Mouse (Mus musculus) cerebellum, adult 2 months (tissue): ENCODE measurements around the gene Efna2. TPM values are rescaled to one million over a fixed set of nuclear protein-coding genes. Genes with fewer than 3 reads are reported as not detected.

Experiments used
- DNase-seq, 2 experiments: peaks; one replicate each; pipeline ENCODE4 v3.0.0; 2021
- H3K27ac ChIP-seq: fragments of 200-500 bp; 2 replicates; pipeline ENCODE4 v1.5.1; 2012; ENCODE audit warnings: low read length, control low read depth, inconsistent platforms; ENCODE audit not compliant: insufficient read depth
- H3K27me3 ChIP-seq: fragments of 200-500 bp; 2 replicates; pipeline ENCODE4 v1.6.1; 2012; ENCODE audit warnings: inconsistent platforms, mild to moderate bottlenecking, low read length, moderate library complexity; ENCODE audit not compliant: control insufficient read depth, insufficient read depth
- H3K4me1 ChIP-seq: fragments of 200-500 bp; 2 replicates; pipeline ENCODE4 v1.6.1; 2011; ENCODE audit warnings: low read length; ENCODE audit not compliant: control insufficient read depth, insufficient read depth
- H3K4me3 ChIP-seq: fragments of 200-500 bp; replicated peaks from 2 replicates; pipeline ENCODE3; 2011; ENCODE audit warnings: mild to moderate bottlenecking, low read depth, low read length, control low read depth; ENCODE audit not compliant: insufficient read depth
- CTCF ChIP-seq: fragments of 200-500 bp; IDR thresholded peaks from 2 replicates; pipeline ENCODE4 v1.5.1; 2011; ENCODE audit warnings: low read depth, mild to moderate bottlenecking, control low read depth, low read length, moderate library complexity, borderline replicate concordance; ENCODE audit not compliant: insufficient read depth
- POLR2A ChIP-seq: fragments of 200-500 bp; IDR thresholded peaks from 2 replicates; pipeline ENCODE4 v1.6.1; 2011; ENCODE audit warnings: low read length, control low read depth, borderline replicate concordance; ENCODE audit not compliant: insufficient read depth
- WGBS: fragments of 180-500 bp; shearing (Covaris S2); methylation state at CpG from one replicate; pipeline ENCODE4 v1.1.7; 2018; 5-methylcytosine and 5-hydroxymethylcytosine counted together
- polyA plus RNA-seq: library from polyadenylated mRNA; depleted of rRNA; stranded (reverse); fragments of >200 nt; gene quantifications from 2 replicates; pipeline ENCODE4 v1.2.3, GENCODE M21; 2012

Efna2 gene
- polyA plus RNA-seq, 1 experiment: 10.2 TPM

DNA sequence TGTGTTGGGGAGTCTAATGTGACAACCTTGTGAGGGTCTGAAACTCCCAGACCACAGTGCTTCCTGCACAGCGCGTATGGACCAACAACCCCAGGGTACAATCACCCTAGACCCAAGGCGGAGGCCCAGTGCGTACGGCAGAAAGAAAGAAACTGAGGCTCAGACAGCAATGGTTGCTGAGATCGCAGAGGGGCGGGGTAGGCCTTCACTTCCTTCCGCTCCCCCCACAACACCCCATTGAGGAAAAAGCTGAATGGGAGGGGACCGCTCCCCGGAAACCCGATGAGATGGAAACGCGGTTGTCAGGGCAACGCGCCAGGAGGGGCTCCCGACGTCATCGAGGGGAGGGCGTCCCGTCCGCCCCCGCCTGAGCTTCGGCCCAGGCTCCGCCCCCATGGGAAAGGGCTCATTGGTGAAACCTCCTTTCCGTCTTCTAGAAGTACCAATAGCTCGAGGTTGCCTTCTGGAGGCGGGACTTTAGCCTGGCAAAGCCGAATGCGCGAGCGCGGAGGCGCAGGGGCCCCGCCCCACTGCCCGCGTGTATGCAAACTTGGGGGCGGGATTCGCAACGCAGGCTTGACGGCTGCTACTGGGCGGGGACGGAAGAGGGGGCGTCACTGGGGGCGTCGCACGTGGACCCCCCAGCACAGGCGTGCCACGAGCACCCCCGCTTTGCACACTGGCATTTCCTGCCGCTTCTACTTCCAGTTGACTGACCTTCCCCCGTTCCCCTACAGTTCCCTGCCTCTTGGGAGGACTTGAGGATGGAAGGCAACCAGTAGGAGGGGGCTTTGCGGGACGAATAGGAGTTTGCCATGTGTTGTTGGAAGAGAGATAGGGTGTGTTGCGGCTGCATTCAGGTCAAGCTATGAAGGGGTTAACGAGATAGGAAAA, 19.5 kb upstream of the Efna2 start:
- WGBS: under 1% methylated on average over 55 of the region's 55 CpGs
- H3K4me1 ChIP-seq: peaks cover 22% of the 10 kb centered on the region

DNA sequence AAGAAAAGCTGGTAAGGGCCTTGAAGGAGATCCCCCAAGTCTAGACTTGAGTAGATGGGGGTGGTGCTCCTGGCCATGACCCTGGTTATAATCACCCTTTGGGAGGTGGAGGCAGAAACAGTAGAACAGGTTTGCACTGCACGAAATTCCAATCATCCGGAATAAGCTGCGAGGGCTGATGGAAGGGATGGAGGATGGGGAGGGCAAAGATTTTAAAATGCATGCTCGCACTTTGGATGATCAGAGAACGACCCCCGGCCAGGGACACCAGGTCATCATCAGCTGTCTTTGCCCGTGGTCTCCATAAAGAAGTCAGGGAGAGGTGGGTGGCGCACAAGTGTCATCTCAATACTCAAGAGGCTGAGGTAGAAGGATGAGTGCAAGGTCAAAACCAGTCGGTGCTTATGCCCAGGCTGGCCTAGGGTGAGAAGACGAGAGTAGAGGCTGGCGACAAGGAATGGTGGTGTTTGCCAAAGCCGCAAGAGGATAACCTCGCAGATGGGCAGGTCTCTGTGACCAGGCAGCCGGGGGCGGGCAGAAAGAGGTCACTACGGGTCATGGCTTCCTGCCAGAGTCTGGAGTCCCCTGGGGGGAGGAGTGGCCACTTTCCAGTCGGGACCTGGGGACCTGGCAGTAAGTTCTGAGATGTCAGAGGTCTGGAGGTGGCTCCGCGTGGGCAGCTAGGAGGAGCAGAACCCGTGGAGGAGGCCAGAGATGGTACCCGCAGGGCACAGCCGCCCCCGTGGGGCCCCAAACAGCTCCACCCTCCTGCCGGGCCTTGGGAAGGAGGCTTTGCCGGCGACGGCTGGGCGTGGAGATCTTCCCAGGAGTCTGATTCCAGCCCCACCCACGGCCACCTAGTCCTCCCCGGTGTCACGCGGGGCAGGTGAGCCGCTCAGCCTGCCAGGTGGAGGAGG, 18.6 kb upstream of the Efna2 start:
- 2% methylated on average over 33 of the region's 33 CpGs for WGBS
- H3K4me1 ChIP-seq: peaks cover 24% of the 10 kb centered on the region
- no peak for TF ChIP-seq CTCF
- TF ChIP-seq POLR2A: no peak
- H3K27me3 ChIP-seq: no peaks in the 10 kb centered on the region
- DNase-seq: peak; percentile 73 to 79
- H3K4me3 ChIP-seq: peak overlapping the region; percentile 60
- peak overlapping the region; percentile 41 for H3K27ac ChIP-seq

More for the DNA sequence above, 19.5 kb upstream of the Efna2 start:
- Histone ChIP-seq H3K4me3 (peak overlapping the region; percentile 60), H3K27ac (peak overlapping the region; percentile 41), H3K27me3 (no peaks in the 10 kb centered on the region)
- peak; percentile 99 for DNase-seq
- TF ChIP-seq POLR2A (no peak), CTCF (no peak)

DNA sequence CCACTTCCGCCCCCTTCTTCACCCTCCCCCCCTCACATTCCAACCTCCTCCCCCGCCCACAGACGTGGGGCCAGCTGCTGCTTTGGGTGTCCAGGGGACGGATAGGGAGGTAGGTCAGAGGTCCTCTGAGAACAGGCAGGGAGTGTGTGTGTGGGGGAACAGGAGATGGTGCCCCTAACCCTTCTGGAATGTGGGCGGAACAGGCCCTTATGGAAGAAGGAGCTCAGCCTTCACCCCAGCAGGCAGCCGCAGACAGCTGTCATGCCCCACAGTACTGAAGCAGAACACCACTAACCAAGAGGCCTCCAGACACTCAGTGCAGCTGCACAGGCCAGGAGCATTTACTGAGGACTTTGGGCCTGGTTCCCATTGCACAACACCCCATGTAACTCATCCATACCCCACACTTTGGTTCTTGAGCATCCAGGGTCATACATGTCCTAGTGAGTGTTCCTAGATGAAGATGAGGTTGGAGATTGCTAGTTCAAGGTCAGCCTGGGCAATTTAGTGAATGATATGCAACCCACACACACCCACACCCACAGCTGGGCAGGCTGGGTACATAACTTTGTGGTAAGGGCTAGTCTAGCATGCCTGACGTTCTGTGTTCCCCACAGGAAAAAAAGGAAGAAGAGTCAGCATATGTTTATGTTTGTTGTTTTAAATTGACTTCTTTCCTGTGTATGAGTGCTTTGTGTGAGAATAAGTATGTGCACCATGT, 17.6 kb upstream of the Efna2 start:
- no peak overlapping the region for H3K4me3 ChIP-seq
- no peaks in the 10 kb centered on the region for H3K27me3 ChIP-seq
- peaks cover 28% of the 10 kb centered on the region for H3K4me1 ChIP-seq
- no peak for TF ChIP-seq CTCF
- TF ChIP-seq POLR2A: no peak
- 36% methylated on average over 7 of the region's 7 CpGs for WGBS
- peak; percentile 29 to 33 for DNase-seq
- H3K27ac ChIP-seq: no peak overlapping the region

DNA sequence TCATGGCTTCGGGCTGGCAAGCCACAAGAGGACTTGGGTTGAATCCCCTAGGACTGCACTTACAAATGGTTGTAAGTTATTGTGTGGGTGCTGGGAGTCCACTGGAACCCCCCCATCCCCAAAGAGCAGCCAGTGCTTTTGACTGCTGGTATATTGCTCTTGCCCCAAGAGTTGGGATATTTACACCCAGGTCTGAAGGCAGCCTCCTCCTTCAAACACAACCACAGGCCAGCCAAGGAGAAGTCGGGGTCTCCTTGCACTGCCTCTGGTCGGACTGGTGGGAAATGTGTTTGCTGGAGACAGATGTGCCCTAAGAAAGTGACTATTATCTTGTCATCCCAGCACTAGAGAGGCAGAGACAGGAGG, 17.1 kb upstream of the Efna2 start:
- DNase-seq: no peak
- TF ChIP-seq CTCF (no peak), POLR2A (no peak)
- WGBS: 89% methylated on average over 3 of the region's 3 CpGs
- Histone ChIP-seq H3K27ac (no peak overlapping the region), H3K4me1 (peaks cover 28% of the 10 kb centered on the region), H3K27me3 (no peaks in the 10 kb centered on the region), H3K4me3 (no peak overlapping the region)

DNA sequence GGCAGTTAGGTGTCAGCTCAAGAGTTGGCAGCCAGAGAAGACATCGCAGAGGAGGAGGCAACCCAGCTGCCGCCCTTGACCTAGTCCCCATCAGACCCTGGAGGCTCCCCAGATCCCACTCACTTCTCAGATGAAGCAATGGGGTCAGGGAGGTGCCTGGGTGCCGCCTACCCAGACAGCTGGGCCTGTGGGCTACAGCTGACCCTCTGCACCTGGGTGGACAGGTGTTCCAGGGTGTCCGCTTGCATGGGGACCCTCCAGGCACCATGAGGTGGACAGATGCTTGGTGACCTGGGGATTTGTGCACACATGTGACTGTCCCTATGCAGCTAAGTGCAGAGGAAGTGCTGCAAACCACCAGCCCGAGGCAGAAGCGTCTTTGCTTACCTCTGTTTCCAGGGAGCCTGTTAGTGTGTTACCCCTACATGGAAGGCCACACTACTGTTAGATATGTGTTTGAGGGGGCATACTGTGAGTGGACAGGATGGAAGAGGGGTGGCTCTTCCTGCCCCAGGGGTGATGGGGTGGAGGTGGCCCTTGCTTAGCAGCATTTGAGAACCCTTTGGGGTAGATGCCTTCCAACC, 16.5 kb upstream of the Efna2 start:
- TF ChIP-seq POLR2A (no peak), CTCF (no peak)
- peak in 1 of 2 experiments; percentile 29 for DNase-seq
- no peak overlapping the region for H3K4me3 ChIP-seq
- H3K27ac ChIP-seq: no peak overlapping the region
- WGBS: 86% methylated on average over 6 of the region's 6 CpGs
- H3K27me3 ChIP-seq: no peaks in the 10 kb centered on the region
- peaks cover 28% of the 10 kb centered on the region for H3K4me1 ChIP-seq

DNA sequence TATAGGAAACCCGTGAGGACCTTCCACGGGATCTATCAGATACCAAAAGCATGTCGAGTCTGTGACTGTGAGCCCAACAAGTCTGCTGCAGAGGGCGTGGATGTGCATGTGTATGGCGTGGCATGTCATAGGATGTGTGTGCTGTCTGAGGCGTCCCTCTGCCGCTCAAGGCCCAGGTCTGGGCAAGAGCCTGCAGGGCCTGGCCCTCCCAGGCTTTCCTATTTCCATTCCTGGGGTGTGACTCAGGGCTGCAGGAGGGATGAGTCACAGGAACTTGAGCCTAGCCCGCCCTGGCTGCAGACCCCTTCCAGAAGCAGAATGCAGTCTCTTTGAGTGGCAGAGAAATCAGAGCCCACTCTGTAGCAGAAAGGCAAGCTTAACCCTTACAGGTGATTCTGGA, 15.6 kb upstream of the Efna2 start:
- TF ChIP-seq POLR2A (no peak), CTCF (no peak)
- 74% methylated on average over 8 of the region's 8 CpGs for WGBS
- Histone ChIP-seq H3K27ac (no peak overlapping the region), H3K4me1 (peaks cover 28% of the 10 kb centered on the region), H3K4me3 (no peak overlapping the region), H3K27me3 (no peaks in the 10 kb centered on the region)
- peak; percentile 43 to 59 for DNase-seq

DNA sequence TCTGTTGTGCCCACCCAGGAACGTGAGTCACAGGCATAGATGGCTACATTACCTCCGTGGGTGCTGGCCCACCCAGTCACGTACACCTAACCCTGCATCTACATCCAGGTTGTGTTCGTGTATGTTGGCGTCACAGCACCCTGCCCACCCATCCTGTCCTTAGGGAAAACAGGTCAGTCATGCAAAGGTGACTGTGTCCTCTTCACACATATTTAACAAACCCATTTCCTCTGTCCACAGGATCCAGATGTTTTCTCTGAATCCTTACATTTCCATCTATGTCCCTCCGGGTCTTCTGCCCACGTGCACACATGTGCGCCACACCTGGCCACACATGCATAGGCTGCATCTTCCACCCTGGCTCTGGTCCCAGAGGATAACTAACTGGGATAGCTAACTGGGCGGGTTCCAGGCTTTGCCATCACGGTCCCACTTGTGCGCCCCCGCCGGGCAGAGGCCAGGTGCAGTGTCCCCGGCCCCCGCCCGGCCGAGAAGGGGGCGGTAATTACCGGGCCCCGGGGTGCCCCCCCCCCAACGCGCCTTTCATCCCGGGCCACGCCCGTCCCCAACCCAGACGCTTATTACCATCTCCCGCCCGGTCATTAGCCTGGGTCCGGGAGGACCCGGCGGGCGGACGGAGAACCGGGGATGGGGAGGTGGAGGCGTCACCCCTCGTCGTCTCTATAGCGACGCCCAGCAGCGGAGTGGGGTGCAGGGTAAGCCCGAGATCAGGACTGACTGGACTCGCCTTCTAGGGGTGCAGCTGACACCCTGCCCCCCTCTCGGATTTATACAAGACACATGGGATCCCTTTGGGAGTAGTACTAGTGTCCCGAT, 14.9 kb upstream of the Efna2 start:
- peaks cover 25% of the 10 kb centered on the region for H3K4me1 ChIP-seq
- DNase-seq: peak; percentile 62 to 67
- H3K27ac ChIP-seq: peak overlapping the region; percentile 55
- no peak for TF ChIP-seq CTCF
- TF ChIP-seq POLR2A: no peak
- no peaks in the 10 kb centered on the region for H3K27me3 ChIP-seq
- peak overlapping the region; percentile 56 for H3K4me3 ChIP-seq
- WGBS: 10% methylated on average over 44 of the region's 44 CpGs
